Mouse (Mus musculus): ENCODE results near the gene Nhlrc4.

Nhlrc4 gene

DNA sequence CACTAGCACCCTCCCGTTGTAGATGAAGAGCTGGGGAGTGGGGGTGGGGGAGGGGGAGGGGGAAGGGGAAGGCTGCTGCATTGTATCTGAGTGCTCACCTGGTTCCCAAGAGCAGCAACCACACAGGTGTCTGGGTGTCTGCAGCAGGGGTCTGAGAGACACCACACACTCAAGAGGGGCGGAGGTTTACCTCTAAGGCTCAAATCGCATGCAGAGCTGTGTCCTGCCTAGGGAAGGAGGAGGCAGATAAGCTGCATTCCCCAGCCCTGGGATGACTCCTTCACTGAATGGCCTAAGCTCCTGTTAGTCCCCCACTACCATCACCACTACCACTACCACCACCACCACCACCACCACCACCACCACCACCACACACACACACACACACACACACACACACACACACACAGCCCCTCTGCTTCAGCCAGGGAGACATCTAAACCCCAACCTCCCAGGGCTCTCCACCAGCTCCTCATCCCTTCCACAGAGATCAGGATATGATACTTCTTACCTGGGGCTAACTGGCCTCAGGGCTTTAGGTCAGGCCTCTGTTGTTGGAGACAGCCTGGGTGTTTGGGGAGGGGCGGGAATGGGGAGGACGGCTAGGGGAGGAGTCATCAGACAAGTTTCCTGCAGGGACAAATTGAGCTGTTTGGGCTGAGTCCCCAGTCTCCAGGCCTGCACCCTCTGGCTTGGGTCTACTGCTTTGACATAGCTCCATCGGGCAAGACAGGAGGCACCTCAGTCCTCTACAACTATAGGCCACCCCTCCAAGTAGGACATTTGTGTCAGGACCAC lies at the start of gene Nhlrc4, which contains the start of gene Pigq:
TSS of gene Nhlrc4 (minus strand) at position 596 of the 798 bp plus-strand sequence.
TSS of gene Pigq (minus strand) at position 571 of the 798 bp plus-strand sequence.
- DNase-seq (ENCODE audit: low spot score) = no peak

DNA sequence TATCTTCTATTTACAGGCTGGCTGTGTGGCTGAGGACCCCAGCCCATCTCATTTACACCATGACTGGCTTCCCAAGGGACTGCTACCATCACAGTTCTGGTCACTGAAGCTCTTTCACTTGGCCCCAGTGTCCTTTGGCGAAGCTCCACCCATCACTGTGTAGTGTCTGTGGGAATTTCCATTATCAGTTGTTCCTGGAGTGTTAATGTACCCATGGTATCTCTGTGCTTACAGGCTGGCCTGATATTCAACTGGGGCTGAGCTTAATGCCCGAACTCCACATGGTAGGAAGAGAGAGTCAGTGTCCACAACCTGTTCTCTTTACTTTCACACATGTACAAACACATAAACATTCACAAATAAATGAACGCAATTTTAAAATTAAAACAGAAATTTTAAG lies 48.7 kb upstream of the Nhlrc4 start:
- no peak for DNase-seq (ENCODE audit: low spot score)

DNA sequence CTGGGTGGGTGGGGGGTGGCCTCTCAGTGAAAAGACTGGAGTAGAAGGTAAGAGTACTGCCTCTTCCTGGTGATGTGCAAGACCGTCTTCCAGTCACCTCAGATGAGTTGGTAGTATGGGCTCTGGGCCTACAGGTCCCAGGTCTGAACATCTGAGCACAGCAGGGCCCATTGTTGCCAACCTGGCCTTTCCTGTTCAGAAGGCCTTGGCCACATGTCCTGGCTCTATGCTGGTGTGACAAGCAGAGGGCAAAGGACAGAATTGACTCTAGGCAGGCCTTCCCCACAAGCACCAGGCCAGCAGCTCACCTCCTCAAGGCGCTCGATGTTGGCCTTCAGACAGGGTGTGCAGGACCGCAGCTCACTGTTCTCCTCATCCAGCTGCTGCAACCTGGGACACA lies 47.5 kb upstream of the Nhlrc4 start:
- no peak for DNase-seq (ENCODE audit: low spot score)

GRCm38 (mm10) chr17:25990331-25990730 lies 45.6 kb upstream of the Nhlrc4 start:
- no peak for DNase-seq (ENCODE audit: low spot score)

DNA sequence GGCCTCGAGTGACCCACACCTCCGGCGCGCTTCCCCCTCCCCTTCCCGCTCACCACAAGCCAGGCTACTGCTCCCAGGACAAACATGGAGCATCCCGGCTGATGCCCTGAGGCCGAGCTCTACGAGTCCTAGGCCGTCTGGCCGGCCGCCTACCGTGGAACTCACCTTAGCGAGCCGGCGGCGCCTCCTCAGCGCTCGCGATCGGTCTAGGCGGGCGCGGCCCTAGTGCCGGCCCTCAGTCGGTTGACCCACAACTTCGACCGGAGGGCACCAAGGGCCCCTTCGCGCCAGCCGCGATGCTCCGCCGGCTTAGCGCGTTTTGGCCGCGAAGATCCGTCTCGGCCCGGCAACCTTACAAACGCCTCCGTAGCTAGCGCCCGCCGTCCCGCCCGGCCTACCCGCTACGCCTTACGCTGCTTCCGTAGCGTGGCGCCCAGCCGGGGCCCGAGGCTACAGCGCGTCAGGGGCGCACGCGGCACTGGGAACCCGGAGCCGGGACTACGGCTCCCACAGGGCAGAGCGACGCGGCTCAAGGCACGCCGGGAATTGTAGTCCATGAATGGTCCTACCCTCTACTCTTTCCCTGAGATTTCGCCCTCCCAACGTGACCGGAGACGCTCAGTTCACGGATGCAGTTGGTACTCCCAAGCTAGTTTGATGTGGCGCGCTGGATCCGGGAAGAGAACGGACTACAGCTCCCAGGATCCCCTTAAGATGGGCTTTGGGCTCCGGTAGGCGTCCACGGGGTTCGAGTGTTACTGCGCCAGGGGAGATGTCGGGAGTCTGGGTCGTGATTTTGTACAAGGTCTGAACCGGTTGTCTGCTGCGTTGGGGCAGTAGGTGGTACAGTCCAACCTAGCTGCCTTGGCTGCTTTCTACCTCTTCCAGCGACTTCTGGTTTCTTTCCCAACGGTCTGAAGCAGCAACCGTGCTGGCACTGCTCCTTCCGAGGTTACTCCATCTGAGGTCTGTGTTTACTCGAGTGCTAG lies 40.8 kb upstream of the Nhlrc4 start, which contains the start of gene Capn15:
TSS of gene Capn15 (minus strand) at position 491 of the 989 bp plus-strand sequence.
- peak; percentile 86 for DNase-seq (ENCODE audit: low spot score)

GRCm38 (mm10) chr17:25984556-25985305 lies 40.0 kb upstream of the Nhlrc4 start:
- DNase-seq (ENCODE audit: low spot score) = no peak

- no peak for DNase-seq (ENCODE audit: low spot score)
Measured at GRCm38 (mm10) chr17:25984066-25984465, 39.3 kb upstream of the Nhlrc4 start.

GRCm38 (mm10) chr17:25982913-25983312 lies 38.2 kb upstream of the Nhlrc4 start:
- DNase-seq (ENCODE audit: low spot score) = no peak

DNA sequence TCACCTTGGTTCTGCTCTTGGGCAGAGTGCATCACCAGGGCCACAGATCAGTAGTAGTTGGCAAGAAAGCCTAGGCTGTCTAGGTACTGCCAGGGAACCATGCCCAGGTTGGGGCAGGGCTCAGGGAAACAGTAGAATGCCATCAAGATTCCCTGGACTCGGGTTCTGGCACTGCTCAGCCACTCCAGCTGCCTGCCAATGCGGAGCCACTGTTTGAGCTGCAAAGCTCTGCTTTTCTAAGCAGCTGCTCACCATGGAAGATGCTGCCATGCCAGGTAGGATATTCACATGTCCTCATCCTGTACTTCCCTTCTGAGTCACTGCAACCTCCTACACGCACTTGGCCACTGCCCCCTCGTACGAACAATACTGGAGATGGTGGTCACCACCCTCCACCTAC lies 36.1 kb upstream of the Nhlrc4 start:
- DNase-seq (ENCODE audit: low spot score) = no peak

DNA sequence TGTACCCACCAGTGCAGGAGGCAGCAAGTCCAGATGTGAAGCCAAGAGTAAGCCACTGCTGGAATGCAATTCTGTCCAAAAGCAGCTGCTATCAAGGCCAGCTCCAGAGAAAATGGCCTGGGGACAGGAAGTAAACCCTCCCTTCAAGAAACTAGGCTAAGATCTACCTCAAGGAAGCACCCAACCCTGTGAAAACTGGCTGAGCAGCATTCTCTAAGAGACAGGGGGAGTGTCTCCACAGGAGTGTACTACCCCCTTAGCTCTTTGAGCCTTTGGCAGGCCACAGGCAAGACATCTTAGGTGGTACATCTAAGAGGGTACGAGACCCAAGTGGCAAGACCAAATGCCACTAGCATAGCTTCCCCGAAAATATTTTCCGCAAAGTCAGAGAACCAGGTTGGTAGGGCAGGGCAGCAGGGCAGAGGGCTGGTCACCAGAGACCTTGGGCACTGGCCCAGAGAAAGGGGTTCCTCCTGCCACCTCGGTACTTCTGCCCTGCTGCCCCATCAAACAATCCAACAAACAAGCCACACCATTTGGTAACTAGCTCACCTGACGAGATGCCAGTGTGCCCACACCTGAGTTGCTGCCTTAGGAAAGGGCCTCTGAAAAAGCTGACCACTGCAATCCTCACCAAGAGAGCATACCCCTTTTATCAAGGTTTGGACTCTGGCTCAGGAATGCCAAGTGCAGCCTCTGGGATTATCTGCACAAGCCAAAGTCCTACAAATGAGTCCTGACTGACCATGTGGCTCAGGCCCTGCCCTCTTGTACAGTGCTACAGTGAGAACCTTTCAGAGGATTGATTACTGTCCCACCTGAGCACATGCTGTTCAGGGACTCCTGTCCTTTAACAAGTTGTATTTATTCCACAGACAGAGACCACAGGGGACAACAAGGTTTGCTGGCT lies 35.3 kb upstream of the Nhlrc4 start:
- no peak for DNase-seq (ENCODE audit: low spot score)

DNA sequence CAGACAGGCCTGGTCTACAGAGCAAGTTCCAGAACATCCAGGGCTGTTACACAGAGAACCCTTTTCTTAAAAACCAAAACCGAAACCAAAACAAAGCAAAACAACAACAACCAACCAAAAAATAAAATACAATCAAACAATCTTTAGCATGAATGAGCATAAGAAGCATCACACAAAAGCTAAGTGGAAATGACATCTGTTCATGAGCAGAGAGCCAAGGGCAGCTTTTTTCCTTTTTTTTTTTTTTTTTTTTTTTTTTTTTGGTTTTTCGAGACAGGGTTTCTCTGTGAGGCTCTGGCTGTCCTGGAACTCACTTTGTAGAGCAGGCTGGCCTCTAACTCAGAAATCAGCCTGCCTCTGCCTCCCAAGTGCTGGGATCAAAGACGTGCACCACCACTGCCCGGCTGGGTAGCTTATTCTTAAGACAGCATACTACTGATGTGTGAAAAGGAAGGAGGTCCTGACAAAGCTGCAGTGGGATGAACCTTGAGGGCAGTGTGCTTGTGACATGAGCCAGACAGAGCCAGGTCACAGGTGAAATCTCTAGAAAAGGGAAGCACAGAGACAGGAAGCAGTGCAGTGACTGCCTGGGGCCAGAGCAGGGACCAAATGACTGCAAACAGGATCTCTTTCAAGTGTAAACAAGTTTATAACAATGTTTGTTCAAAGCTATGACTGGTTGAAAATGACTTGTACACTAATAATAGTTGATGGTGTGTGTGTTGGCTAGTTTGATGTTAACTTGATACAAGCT lies 26.4 kb upstream of the Nhlrc4 start:
- no peak for DNase-seq (ENCODE audit: low spot score)

- no peak for DNase-seq (ENCODE audit: low spot score)
Measured at GRCm38 (mm10) chr17:25970448-25970847, 25.7 kb upstream of the Nhlrc4 start.

- DNase-seq (ENCODE audit: low spot score) = no peak
Measured at GRCm38 (mm10) chr17:25968176-25968575, 23.4 kb upstream of the Nhlrc4 start.

DNA sequence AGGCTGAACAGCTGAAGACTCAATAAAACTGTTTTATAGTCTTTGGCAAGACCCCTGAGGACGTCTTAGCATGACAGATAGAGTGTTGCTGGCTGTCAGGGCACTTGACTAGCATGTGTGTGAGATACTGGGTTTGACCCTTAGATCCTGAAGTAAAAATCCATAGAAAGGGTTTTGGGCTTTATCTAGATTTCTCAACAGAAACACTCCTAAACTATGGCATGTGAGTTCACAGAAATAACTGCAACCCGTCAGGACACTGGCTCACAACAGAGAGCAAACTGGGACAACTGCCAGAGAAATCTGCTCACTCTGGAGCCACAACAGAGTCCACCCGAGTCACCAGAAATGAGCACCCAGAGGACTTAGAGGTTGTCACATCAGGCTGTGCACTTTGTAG lies 22.9 kb upstream of the Nhlrc4 start:
- DNase-seq (ENCODE audit: low spot score) = no peak

DNA sequence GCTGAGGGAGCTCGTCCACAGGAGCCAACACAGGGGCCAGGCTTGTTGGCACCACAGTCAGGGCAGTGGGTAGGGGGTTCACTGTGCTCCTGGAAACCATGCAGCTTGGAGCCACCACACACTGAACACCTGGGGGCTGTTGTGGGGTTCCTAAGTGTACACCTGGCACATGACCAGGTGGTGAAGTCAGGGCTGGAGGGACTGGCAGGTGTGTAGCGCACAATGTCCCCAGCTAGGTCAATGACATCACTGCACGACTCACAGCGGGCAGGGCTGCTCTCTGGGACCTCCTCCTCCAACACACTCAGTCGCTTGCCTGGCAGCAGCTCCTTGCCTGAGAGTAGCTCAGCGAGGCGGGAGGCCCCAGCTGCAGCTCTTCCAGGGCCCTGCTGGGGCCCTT lies 19.5 kb upstream of the Nhlrc4 start:
- no peak for DNase-seq (ENCODE audit: low spot score)

GRCm38 (mm10) chr17:25962413-25962905 lies 17.7 kb upstream of the Nhlrc4 start:
- no peak for DNase-seq (ENCODE audit: low spot score)

DNA sequence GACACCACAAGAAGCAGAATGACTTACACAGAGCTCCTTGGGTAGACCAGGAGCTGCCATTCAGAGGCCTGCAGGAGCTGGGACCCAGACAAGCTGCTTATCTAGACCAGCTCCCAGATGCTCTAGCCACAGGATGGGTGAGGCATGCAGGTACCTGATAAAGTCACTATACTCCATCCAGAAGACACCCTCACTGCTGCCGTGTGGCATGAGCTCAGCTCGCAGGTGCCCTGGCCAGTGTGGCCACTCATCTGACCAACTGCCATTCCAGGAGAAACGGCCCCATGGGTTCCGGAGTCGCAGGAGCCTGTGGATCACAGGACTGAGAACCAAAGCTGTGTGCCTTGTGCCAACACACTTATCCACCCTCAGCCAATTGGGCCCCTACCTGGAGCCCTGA lies 16.8 kb upstream of the Nhlrc4 start:
- DNase-seq (ENCODE audit: low spot score) = no peak

DNA sequence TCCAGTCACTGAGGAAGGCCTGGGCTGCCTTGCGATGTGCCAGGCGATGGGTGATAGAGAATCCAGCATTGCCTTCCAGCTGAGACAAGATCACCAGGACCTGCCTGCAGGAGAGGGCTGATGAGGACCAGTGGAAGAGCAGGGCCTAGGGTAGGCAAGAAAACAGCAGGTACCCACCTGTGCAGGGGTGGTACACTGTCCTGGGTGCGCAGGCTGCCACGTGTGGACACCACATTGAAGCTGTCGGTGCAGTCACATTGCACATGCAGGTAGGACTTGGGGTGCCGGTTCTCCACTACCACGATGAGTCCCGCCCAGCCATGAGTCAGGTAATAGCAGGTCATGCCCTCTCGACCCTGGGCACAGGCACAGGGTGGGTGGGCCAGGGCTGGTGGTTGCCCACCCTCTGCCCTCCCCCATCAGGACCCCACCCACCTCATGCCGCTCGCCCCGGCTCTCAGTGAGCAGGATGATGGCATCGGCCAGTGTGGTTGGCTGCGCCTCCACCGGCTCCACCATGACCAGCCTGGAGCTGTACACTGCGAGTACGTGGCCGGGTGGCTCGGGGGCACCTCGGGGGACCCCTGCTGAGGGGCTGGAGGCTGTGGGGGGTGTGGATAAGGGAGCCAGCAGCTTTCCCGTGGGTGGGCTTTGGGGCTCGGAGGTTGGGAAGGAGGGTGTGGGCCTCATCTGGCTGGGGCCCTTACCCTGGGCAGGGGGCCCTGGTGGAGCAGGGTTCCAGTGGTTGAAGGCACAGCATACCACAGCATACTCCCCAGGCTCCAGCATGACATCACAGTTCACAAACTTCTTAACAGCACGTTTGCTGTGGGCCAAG lies 15.1 kb upstream of the Nhlrc4 start:
- no peak for DNase-seq (ENCODE audit: low spot score)

Measured in ovary, postnatal 14 days (tissue).